Mouse (Mus musculus) testis, adult 2 months (tissue): ENCODE measurements around the gene 1700017D01Rik. TPM values are rescaled to one million over a fixed set of nuclear protein-coding genes. Genes with fewer than 3 reads are reported as not detected.
A peak's percentile ranks its signal among the peaks of the same experiment; 100 is the strongest.
"Not testable (repeated sequence)": the region's sequence is repeated elsewhere in the genome, so short reads cannot be mapped to it uniquely, and the experiment has no call there.

Experiments used
- H3K27ac ChIP-seq: fragments of 200-500 bp; 2 replicates; pipeline ENCODE4 v1.5.1; 2012; ENCODE audit warnings: low read depth, low read length; ENCODE audit not compliant: control insufficient read depth, insufficient read depth
- H3K27me3 ChIP-seq: fragments of 200-500 bp; 2 replicates; pipeline ENCODE4 v1.6.1; 2012; ENCODE audit warnings: mild to moderate bottlenecking, low read length, moderate library complexity; ENCODE audit not compliant: control insufficient read depth, insufficient read depth
- H3K36me3 ChIP-seq: fragments of 200-500 bp; 2 replicates; pipeline ENCODE4 v1.6.1; 2012; ENCODE audit warnings: mild to moderate bottlenecking, low read length; ENCODE audit not compliant: control insufficient read depth, insufficient read depth
- H3K4me1 ChIP-seq: fragments of 200-500 bp; 2 replicates; pipeline ENCODE4 v1.6.1; 2012; ENCODE audit warnings: low read length; ENCODE audit not compliant: control insufficient read depth, insufficient read depth
- H3K4me3 ChIP-seq: fragments of 200-500 bp; 2 replicates; pipeline ENCODE4 v1.5.1; 2012; ENCODE audit warnings: low read depth, mild to moderate bottlenecking, low read length, moderate library complexity, mixed read lengths; ENCODE audit not compliant: control insufficient read depth
- CTCF ChIP-seq: fragments of 200-500 bp; IDR thresholded peaks from 2 replicates; pipeline ENCODE4 v1.5.1; 2012; ENCODE audit warnings: low read depth, mild to moderate bottlenecking, inconsistent platforms, low read length, moderate library complexity; ENCODE audit not compliant: control insufficient read depth, insufficient read depth, insufficient replicate concordance
- POLR2A ChIP-seq: fragments of 200-500 bp; IDR thresholded peaks from 2 replicates; pipeline ENCODE4 v1.6.1; 2012; ENCODE audit warnings: low read depth, mild to moderate bottlenecking, inconsistent platforms, low read length, moderate library complexity; ENCODE audit not compliant: control insufficient read depth
- polyA plus RNA-seq: library from polyadenylated mRNA; depleted of rRNA; stranded (reverse); fragments of >200 nt; gene quantifications from 2 replicates; pipeline ENCODE4 v1.2.3, GENCODE M21; 2012

1700017D01Rik gene
- polyA plus RNA-seq, 1 experiment = 408 TPM

GRCm38 (mm10) chr19:11119338-11119737 is 11.3 kb downstream of the 1700017D01Rik start:
- no peaks in the 10 kb centered on the region for H3K36me3 ChIP-seq
- no peaks in the 10 kb centered on the region for H3K27me3 ChIP-seq
- H3K4me3 ChIP-seq = no peak overlapping the region
- TF ChIP-seq CTCF (no peak), POLR2A (no peak)
- no peaks in the 10 kb centered on the region for H3K4me1 ChIP-seq
- no peak overlapping the region for H3K27ac ChIP-seq

GRCm38 (mm10) chr19:11107746-11108145 is 22.9 kb downstream of the 1700017D01Rik start:
- TF ChIP-seq CTCF (no peak), POLR2A (no peak)
- Histone ChIP-seq H3K27ac (no peak overlapping the region), H3K4me3 (no peak overlapping the region), H3K27me3 (no peaks in the 10 kb centered on the region), H3K36me3 (no peaks in the 10 kb centered on the region), H3K4me1 (no peaks in the 10 kb centered on the region)

- H3K4me1 ChIP-seq = no peaks in the 10 kb centered on the region
- no peak overlapping the region for H3K27ac ChIP-seq
- TF ChIP-seq CTCF (no peak), POLR2A (no peak)
- no peaks in the 10 kb centered on the region for H3K36me3 ChIP-seq
- H3K27me3 ChIP-seq = no peaks in the 10 kb centered on the region
- no peak overlapping the region for H3K4me3 ChIP-seq
These were observed 28.8 kb downstream of the 1700017D01Rik start for GRCm38 (mm10) chr19:11101880-11102279.

GRCm38 (mm10) chr19:11098401-11098800 is 32.3 kb downstream of the 1700017D01Rik start:
- Histone ChIP-seq H3K4me3 (no peak overlapping the region), H3K27me3 (no peaks in the 10 kb centered on the region), H3K27ac (no peak overlapping the region), H3K4me1 (no peaks in the 10 kb centered on the region), H3K36me3 (no peaks in the 10 kb centered on the region)
- TF ChIP-seq CTCF = no peak
- TF ChIP-seq POLR2A = no peak

GRCm38 (mm10) chr19:11092131-11092530 is 38.5 kb downstream of the 1700017D01Rik start:
- H3K27ac ChIP-seq, H3K27me3 ChIP-seq, H3K36me3 ChIP-seq, H3K4me1 ChIP-seq: not testable (repeated sequence)
- H3K4me3 ChIP-seq = peak overlapping the region; percentile 29

GRCm38 (mm10) chr19:11080934-11081333 is 49.7 kb downstream of the 1700017D01Rik start, which contains the start of gene Ms4a8a:
Gene Ms4a8a (minus strand): TSS chr19:11081102.
- Histone ChIP-seq H3K36me3 (no peaks in the 10 kb centered on the region), H3K27me3 (no peaks in the 10 kb centered on the region), H3K4me3 (no peak within 1 kb of the TSS), H3K4me1 (no peaks in the 10 kb centered on the region), H3K27ac (no peak within 1 kb of the TSS)
- TF ChIP-seq POLR2A = no peak
- no peak for TF ChIP-seq CTCF

GRCm38 (mm10) chr19:11070364-11070763 is 60.3 kb downstream of the 1700017D01Rik start:
- no peak overlapping the region for H3K27ac ChIP-seq
- no peaks in the 10 kb centered on the region for H3K27me3 ChIP-seq
- no peaks in the 10 kb centered on the region for H3K36me3 ChIP-seq
- TF ChIP-seq CTCF (no peak), POLR2A (no peak)
- H3K4me1 ChIP-seq = no peaks in the 10 kb centered on the region
- H3K4me3 ChIP-seq = no peak overlapping the region

GRCm38 (mm10) chr19:11065202-11065875 is 65.3 kb downstream of the 1700017D01Rik start:
- H3K27me3 ChIP-seq = no peaks in the 10 kb centered on the region
- TF ChIP-seq POLR2A (no peak), CTCF (no peak)
- H3K4me1 ChIP-seq = no peaks in the 10 kb centered on the region
- H3K27ac ChIP-seq = no peak overlapping the region
- H3K36me3 ChIP-seq = no peaks in the 10 kb centered on the region
- no peak overlapping the region for H3K4me3 ChIP-seq
